Mouse (Mus musculus) spleen, adult 18-20 months (tissue): Measurements from ENCODE around the gene Gpn1.

ENCODE experiments used
- DNase-seq, 2 experiments: peaks; one replicate each; pipeline ENCODE4 v3.0.0; 2022; ENCODE audit warnings: mixed read lengths in 2 of 2

The Gpn1 gene

GRCm38 (mm10) chr5:31560352-31560751 lies 65.8 kb downstream of the Gpn1 start:
- no peak for DNase-seq

- DNase-seq = no peak
Observed at GRCm38 (mm10) chr5:31562036-31562666, 67.6 kb downstream of the Gpn1 start.
